Mouse (Mus musculus) liver (tissue): Measurements from ENCODE around the gene Vipr1.
A peak's percentile ranks its signal among the peaks of the same experiment; 100 is the strongest.
"Not testable (repeated sequence)": the region's sequence is repeated elsewhere in the genome, so short reads cannot be mapped to it uniquely, and the experiment has no call there.

Experiments
- DNase-seq: peaks from one replicate; pipeline ENCODE4 v3.0.0-alpha.2; 2020; ENCODE audit warnings: mixed read lengths

Vipr1 gene

DNA sequence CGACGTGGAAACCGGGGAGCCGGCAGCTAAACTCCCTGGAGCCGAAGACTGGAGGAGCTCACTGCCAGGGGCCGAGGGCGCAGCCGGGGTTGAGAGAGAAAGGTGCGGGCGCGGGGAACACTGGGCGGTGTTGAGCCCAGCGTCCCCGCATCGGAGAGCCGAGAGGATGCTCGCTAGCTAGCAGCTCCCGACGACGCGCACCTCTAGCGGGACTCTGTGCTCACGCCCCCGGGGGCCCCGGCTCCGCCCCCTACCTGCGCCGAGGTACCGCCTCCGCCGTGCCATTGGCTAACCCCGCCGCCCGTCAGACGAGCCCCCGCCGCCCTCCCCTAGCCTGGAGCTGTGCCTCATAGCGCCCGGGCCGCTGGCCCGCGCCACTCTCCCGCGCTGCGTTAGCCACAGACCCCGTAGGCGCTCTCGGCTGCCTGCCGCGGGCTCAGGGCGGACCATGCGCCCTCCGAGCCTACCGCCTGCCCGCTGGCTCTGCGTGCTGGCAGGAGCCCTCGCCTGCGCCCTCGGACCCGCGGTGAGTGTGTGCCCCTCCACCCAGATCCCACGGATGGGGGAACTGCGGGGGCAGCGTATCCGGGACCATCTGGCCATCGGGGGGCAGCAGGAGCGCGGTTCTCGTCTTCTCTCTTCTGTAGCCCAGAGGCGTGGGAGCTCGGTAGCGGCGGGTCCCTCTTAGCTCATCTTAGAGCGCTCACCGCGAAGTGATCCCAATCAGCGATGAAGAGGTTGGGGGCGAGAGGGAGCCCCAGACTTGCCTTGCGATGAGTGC lies at the start of gene Vipr1:
Vipr1 (plus strand) TSS at position 316 of the 781 bp plus-strand sequence.
- peak; percentile 68 for DNase-seq

- DNase-seq = no peak
Measured at GRCm38 (mm10) chr9:121592948-121593550, 49.5 kb upstream of the Vipr1 start.

GRCm38 (mm10) chr9:121593768-121594167 lies 48.7 kb upstream of the Vipr1 start:
- DNase-seq = not testable (repeated sequence)

GRCm38 (mm10) chr9:121594771-121595170 lies 47.7 kb upstream of the Vipr1 start:
- no peak for DNase-seq

- no peak for DNase-seq
Measured at GRCm38 (mm10) chr9:121598106-121598505, 44.4 kb upstream of the Vipr1 start.

- no peak for DNase-seq
Measured at GRCm38 (mm10) chr9:121599551-121599950, 43.0 kb upstream of the Vipr1 start.

DNA sequence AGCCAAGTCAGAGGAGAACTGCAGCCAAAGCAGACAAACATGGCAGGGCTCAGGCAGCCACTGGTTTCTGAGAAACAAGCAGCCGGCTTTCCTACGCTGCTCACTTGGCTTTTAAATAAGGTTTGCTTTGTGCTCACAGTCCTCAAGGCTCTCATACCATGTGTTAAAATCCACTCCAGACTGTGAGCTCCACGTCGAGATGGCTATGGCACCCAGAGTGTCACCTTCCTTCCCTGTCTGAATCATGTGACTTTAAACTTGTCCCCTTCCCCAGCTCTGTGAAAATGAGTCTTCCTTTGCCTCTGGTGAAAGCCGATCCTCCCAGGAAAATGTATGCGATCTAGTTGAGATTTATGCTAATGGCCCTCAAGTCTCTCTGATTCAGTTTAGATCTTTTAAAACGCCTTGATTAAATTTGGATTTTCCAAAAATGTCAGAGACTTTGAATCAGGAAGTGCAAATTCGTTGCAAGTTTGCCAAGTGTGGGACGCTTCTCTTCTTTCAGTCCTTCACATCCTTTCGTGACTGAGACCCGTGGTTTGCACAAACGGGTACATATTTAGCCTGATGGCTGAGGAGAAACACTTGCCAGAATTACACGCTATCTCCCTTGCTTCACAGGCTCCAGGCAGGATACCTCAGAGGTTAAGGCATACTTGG lies 42.2 kb upstream of the Vipr1 start:
- DNase-seq = no peak

DNA sequence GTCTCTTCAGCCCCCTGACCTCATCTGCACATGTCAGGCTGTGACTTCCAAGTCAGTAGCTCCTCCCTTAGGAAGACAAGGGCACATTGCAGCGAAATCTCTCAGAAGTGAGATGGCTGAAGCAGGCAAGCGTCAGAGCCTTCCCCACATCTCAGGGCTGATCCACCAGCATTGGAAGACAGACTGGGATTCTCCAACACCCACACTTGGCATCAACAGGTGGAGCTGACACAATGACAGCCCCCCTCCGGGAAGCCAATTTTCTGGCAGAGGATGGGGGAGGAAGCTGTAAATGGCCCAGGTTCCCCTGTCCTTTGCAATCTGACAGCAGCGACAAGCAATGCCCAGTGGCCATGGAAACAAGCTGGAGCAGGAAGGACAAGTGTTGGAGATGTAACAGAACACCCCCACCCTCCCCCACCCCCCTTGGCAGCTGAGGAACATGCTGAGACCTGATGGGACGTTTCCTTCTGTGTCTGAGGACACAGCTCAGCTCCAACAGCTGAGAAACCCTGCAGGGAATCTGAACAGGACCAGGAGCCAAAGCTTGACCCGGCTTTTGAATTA lies 41.6 kb upstream of the Vipr1 start:
- DNase-seq = no peak

DNA sequence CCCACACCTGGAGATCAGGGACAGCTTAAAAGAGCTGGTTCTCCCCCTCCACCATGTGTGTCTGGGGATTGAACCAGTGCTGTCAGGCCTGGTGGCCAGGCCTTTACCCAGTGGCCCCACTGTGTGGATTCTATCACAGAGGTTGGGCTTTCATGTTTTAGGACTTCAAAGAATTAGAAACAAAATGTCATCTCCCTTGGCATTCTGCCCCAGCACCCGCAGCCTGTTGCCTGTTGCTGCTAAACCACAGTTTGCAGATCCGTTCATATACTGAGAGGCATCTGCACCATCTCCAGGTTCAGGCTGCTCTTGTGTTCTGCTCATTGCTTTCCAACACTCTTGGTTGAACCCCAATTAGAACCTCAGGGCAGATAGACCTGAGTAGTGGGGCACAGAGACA lies 40.1 kb upstream of the Vipr1 start:
- DNase-seq = no peak

DNA sequence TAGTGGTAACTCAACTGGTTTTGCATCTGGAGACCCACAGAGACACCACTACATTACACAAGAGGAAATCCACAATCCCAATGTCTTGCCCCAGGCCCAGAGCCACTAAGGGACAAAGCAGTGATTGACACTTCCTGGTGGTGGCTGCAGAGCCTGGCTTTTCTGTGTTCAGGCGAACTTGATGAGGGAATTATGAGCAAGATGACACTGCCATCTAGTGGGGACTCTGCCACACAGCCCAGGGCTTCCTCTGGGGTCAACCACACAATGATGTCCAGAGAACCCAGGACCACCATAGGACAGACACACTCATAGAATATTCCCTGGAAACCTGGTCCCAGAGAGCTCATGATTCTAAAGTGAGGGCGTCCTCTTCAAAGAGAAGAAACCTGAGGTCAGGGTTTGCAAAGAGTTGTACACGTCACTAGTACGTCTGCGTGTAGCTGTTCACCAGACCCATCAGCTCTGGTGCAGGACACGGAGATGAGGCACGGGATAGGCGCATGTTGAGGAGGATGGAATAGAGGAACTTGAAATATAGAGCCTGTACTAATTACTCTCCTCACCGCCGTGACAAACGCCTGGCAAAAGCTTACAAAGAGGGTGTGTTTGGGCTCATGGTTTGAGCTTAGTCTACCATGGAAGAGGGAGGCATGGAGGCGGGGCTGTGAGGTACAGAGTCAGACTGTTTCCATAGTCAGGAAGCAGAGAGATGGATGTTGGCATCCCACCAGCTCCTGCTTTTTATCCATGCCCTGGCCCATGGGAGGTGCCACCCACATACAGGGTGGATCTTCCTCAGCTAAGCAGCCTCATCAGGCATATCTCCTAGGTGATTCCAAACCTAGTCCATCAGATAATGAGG lies 36.9 kb upstream of the Vipr1 start:
- DNase-seq = peak; percentile 63

GRCm38 (mm10) chr9:121606498-121607096 lies 35.9 kb upstream of the Vipr1 start:
- DNase-seq = no peak

DNA sequence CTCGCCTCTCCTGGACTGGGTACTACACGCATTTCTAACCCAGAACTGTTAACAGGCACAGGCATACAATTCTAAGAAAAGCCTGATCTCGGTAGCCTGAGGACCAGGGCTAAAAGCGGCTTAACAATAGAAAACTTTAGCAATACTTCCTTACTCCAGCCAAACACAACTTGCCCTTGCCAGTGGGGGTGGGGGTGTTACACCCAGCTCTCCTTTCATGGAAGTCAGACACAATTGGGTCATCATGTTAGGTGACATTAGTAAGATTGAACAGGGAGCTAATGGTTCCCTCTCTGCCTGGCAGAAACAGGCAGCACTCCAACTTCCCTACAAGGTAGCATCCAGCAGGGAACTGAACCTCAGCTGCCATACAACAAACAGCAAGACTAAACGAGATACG lies 33.1 kb upstream of the Vipr1 start:
- DNase-seq = no peak

DNA sequence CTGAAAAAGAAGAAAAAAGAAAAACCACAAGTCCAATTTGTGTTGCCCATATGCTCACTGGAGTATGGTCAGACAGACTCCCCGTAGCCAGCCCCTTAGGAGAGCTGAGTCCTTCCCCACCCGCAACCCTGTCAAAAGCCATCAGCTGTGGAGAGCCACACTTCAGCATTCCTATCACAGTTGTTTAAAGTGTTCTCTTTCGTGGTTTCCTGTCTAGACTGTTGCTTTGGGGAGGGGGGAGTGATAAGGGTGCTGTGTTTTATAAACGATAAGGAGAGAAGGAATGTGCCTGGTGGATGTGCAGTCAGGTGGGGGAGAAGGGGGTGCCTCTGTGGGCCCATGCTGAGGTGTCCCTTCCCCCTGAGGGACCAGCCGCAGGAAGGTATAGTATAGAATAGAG lies 29.3 kb upstream of the Vipr1 start:
- no peak for DNase-seq

DNA sequence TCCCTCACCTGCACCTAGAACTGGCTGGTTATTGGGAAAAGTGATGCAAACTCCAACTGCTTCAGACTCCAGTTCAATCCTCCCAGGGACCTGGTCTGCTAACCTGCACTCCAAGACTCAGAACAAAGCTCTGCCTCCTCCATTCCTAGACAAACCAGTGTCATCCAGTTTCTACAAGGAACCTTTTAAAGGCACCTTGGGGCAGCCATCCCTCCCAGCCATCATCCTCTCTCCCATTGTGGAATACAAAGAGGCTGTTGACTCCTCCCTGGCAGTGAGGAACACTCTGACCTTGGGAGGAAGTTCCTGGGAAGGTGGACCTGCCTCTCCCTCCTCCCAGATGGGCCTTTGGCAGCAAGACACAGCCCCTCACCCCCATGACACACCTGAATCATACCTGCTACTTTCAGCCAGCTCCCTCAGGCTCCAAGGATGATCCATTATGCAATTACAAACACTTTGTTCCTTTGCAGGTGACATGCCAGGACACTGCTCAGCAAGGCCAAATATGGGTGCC lies 28.2 kb upstream of the Vipr1 start:
- no peak for DNase-seq

GRCm38 (mm10) chr9:121616471-121616870 lies 26.0 kb upstream of the Vipr1 start:
- peak; percentile 33 for DNase-seq

GRCm38 (mm10) chr9:121619441-121619840 lies 23.1 kb upstream of the Vipr1 start:
- no peak for DNase-seq

DNA sequence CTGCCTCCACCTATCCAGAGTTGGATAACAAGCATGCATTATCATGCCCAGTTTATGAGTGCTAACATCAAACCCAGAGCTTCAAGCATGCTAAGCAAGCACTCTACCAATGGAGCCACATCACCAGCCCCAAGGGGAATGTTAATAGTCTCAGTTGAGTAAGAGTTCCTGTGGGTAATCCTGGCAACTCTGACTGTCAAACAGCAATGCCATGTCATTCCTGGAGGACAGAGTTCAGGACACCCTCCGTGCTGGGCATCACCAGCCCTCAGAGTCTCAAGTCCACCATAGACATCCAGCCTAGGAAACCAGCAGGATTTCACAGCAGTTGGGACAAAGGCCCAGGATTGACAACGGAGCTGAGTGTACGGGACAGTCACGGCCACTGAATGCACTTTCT lies 19.3 kb upstream of the Vipr1 start:
- no peak for DNase-seq

DNA sequence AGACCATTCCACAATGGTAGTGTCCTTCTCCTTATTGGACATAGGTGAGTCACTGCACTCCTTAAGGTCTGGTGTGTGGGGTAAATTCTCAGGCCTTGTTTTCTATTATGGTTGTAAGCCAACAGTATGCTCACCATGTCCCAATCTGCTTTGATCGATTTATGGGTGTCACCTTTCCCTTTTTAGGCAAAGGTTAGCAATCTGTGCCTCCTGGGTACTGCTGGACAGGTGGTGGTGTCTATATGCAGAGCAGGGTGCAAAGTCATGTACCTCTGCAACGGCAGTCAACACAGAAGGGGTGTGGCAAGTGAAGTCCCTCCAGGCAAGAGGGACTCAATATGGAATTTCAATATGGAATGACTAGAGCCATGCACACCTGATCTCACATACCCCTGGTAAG lies 17.6 kb upstream of the Vipr1 start:
- no peak for DNase-seq

DNA sequence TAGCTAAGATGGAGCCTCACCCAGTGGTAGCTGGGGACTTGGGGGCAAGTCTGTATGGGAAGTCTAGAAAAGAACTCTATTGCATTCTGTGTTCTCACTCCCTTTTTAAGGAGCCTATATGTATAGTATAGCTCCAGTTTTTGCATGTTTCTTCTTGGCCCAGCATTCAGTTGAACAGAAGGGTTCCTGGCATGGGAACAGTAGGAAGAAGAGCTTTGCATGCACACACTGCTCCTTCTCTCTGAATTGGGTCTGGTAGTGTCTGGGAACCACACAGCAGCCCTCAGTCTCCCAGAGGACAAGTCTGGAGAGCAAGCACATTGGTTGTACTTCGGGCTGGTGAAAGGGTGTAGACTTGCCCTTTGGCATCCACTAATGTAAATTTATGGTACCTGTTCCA lies 11.9 kb upstream of the Vipr1 start:
- DNase-seq = no peak

GRCm38 (mm10) chr9:121631946-121632345 lies 10.6 kb upstream of the Vipr1 start:
- peak; percentile 23 for DNase-seq

DNA sequence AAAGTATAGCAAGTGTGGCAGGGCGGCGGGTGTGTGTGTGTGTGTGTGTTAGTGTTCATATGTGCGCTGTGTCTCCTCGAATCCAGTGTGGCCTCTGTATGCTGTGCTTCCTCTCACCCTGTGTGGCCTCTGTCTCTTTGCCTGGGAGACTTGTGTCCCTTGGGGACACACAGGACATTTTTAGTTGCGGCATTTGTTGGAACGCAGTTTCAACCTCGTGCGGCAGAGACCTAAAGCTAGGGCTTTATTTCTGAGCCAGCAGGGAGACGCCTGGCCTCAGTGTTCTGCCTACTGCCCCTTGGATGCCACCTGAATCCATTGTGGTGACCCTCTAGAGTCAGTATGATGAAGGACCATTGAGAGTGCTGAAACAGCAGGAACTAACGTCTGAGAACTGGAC lies 9.6 kb upstream of the Vipr1 start:
- DNase-seq = no peak

GRCm38 (mm10) chr9:121633306-121633705 lies 9.2 kb upstream of the Vipr1 start:
- no peak for DNase-seq
